Mouse (Mus musculus) ovary, adult 2 months (tissue): ENCODE results near the gene Pgc. TPM values are rescaled to one million over a fixed set of nuclear protein-coding genes. Genes with fewer than 3 reads are reported as not detected.

ENCODE experiments used
- polyA plus RNA-seq: library from polyadenylated mRNA; depleted of rRNA; stranded (reverse); fragments of >200 nt; gene quantifications from 2 replicates; pipeline ENCODE4 v1.2.3, GENCODE M21; 2012; rRNA removed

Gene Pgc
- polyA plus RNA-seq = 3.9 and 23.2 TPM in 2 replicates

GRCm38 (mm10) chr17:47726566-47726965, at the start of gene Pgc:
Gene Pgc (plus strand): TSS chr17:47726842.

GRCm38 (mm10) chr17:47688344-47688607, 38.4 kb upstream of the Pgc start, which contains the start of gene Tomm6:
Gene Tomm6 (minus strand): TSS chr17:47688386.

GRCm38 (mm10) chr17:47688608-47689575, 37.8 kb upstream of the Pgc start, which contains the start of gene Frs3:
Gene Frs3 (plus strand): TSS chr17:47689030.

GRCm38 (mm10) chr17:47694442-47694502, 32.4 kb upstream of the Pgc start, which contains the start of gene Gm21981:
Gene Gm21981 (minus strand): TSS chr17:47694455.

GRCm38 (mm10) chr17:47694503-47695336, 31.9 kb upstream of the Pgc start, which contains the start of gene Prickle4:
Gene Prickle4 (minus strand): TSS chr17:47694736.

GRCm38 (mm10) chr17:47736856-47737255, 10.2 kb downstream of the Pgc start, which contains the start of gene Tfeb:
Gene Tfeb (plus strand): TSS chr17:47737030.

Other genes starting within 250 kb of the Pgc start
- 23.3 and 34.2 TPM in 2 replicates for gene Taf8, start 224.6 kb upstream of the Pgc start, polyA plus RNA-seq
- gene Ccnd3, start 221.8 kb upstream of the Pgc start, polyA plus RNA-seq = 161 and 193 TPM in 2 replicates
- 11.1 and 13.3 TPM in 2 replicates for gene Bysl, start 115.3 kb upstream of the Pgc start, polyA plus RNA-seq
- gene Med20, start 115.3 kb upstream of the Pgc start, polyA plus RNA-seq = 23.6 and 26.8 TPM in 2 replicates
- 3.6 and 4.8 TPM in 2 replicates for gene Gm20517, start 115.3 kb upstream of the Pgc start, polyA plus RNA-seq
- 6.9 and 7.4 TPM in 2 replicates for gene Usp49, start 96.2 kb upstream of the Pgc start, polyA plus RNA-seq
- gene Tomm6, start 38.5 kb upstream of the Pgc start, polyA plus RNA-seq = 63.6 and 92.2 TPM in 2 replicates
- 32.2 and 34.0 TPM in 2 replicates for gene Frs3, start 37.8 kb upstream of the Pgc start, polyA plus RNA-seq
- gene Gm21981, start 32.4 kb upstream of the Pgc start, polyA plus RNA-seq = 2.0 and 2.6 TPM in 2 replicates
- gene Prickle4, start 32.1 kb upstream of the Pgc start, polyA plus RNA-seq = 3.2 and 7.1 TPM in 2 replicates
- 48.5 and 55.0 TPM in 2 replicates for gene Tfeb, start 10.2 kb downstream of the Pgc start, polyA plus RNA-seq
- gene Mdfi, start 107.8 kb downstream of the Pgc start, polyA plus RNA-seq = 230 and 241 TPM in 2 replicates
- 164 and 199 TPM in 2 replicates for gene Foxp4, start 197.8 kb downstream of the Pgc start, polyA plus RNA-seq